Comparison of ENCODE assay signal across 8 mouse cellular contexts in genomic region chr17:31297521-31297939, GRCm38 (mm10). TPM values are rescaled to one million over a fixed set of nuclear protein-coding genes. Genes with fewer than 3 reads are reported as not detected.
A peak's percentile ranks its signal among the peaks of the same experiment; 100 is the strongest.
DNase-seq lines count a peak whose midpoint lies in the region; ATAC-seq lines count a peak whose summit lies in the region.
"Had no signal": no experiment of that assay in that cellular context is flagged by ENCODE, and none has a peak within 500 bp of the region (broad histone marks: within the 10 kb centered on the region; RNA-seq: fewer than 3 reads in every experiment).

No protein-coding gene starts in this region.

- H3K4me1 ChIP-seq in brown adipose tissue, adult 24 weeks (ENCODE audit: control insufficient read depth, insufficient read depth, insufficient read length, low read length) = 0 out of 2 replicates have a peak, but pooled peaks cover 2% of the 10 kb centered on the region
- H3K4me1 ChIP-seq in midbrain, embryonic 13.5 days (replicated peaks) = peaks cover 29% of the 10 kb centered on the region

- peak; percentile 6 for DNase-seq in adipocyte (ENCODE audit: low spot score)
- DNase-seq in heart, postnatal 10 days = peak; percentile 71 to 80
- peak; percentile 81 to 89 for DNase-seq in kidney, postnatal 25 days
- DNase-seq in layer of hippocampus, adult 18-20 months (ENCODE audit: low spot score in 2 of 2) = no peak
- no peak for DNase-seq in layer of hippocampus, postnatal 25 days (ENCODE audit: extremely low spot score in 1 of 2, low spot score in 1 of 2)

- no peak overlapping the region for H3K9ac ChIP-seq in midbrain, embryonic 13.5 days (replicated peaks)

- WGBS in midbrain, embryonic 13.5 days = 26% methylated on average over 7 of the region's 7 CpGs

- peak overlapping the region; percentile 13; the same call in 1 of the 2 replicates for H3K4me3 ChIP-seq in brown adipose tissue, adult 24 weeks (ENCODE audit: insufficient read depth, low read depth, low read length)
- H3K4me3 ChIP-seq in midbrain, embryonic 13.5 days (replicated peaks) = peak overlapping the region; percentile 66

- H3K27ac ChIP-seq in brown adipose tissue, adult 24 weeks (replicated peaks; ENCODE audit: low read depth, low read length) = no peak overlapping the region
- H3K27ac ChIP-seq in midbrain, embryonic 13.5 days = no peak overlapping the region

- no peak for ATAC-seq in midbrain, embryonic 13.5 days

- H3K4me2 ChIP-seq in midbrain, embryonic 13.5 days (replicated peaks) = peak overlapping the region; percentile 94

- H3K27me3 ChIP-seq in midbrain, embryonic 13.5 days = peaks cover 9% of the 10 kb centered on the region; the same call in 1 of the 2 replicates

- intact Hi-C loops in heart, postnatal 10 days (cut with DNase I) = loop anchor here (2.0 kb wide), 2 partner anchors 21 to 43 kb away; partner anchors contain the start of gene Rsph1

- H3K36me3 ChIP-seq in midbrain, embryonic 13.5 days = no peaks in the 10 kb centered on the region

- no peaks in the 10 kb centered on the region for H3K9me3 ChIP-seq in midbrain, embryonic 13.5 days

RNA-seq across cellular contexts. Expression of gene Slc37a1, which starts 10.9 kb away (rescaled TPM):
- 2.6 TPM in 1 of 2 replicates, not detected in the other for polyA plus RNA-seq in brown adipose tissue, adult 24 weeks (2012; ENCODE audit: insufficient read depth, insufficient read length, missing spikeins)
- total RNA-seq in heart, postnatal 10 days (2021) = 10 to 100 TPM; 10.6 TPM
- polyA plus RNA-seq in midbrain, embryonic 13.5 days (2015; fragmentation: Nextera tagmentation; extraction: Ambion mirVana) = 11.4 and 17.4 TPM in 2 replicates
- total RNA-seq in layer of hippocampus, adult 18-20 months (2021) = 1 to 10 TPM; 6.2 to 6.3 TPM
- total RNA-seq in layer of hippocampus, postnatal 25 days (2021) = 1 to 10 TPM; 5.5 to 8.0 TPM

RNA-seq across cellular contexts. Expression of gene Rsph1, which starts 20.3 kb away (rescaled TPM):
- 1.1 TPM in 1 of 2 replicates, not detected in the other for polyA plus RNA-seq in brown adipose tissue, adult 24 weeks (2012; ENCODE audit: insufficient read depth, insufficient read length, missing spikeins)
- total RNA-seq in heart, postnatal 10 days (2021) = 1 to 10 TPM; 1.2 to 1.7 TPM
- polyA plus RNA-seq in midbrain, embryonic 13.5 days (2015; fragmentation: Nextera tagmentation; extraction: Ambion mirVana) = 2.4 and 2.7 TPM in 2 replicates
- total RNA-seq in layer of hippocampus, adult 18-20 months (2021) = 10 to 100 TPM; 15.4 to 16.7 TPM
- total RNA-seq in layer of hippocampus, postnatal 25 days (2021) = 10 to 100 TPM; 13.8 to 14.2 TPM
- polyA plus RNA-seq: erythroblast, embryonic 14.5 days had no signal

Comparison
In these comparisons a context has a peak if more than half of its experiments do, and no peak if none do; other contexts are left out.
1. DNase-seq: peak in adipocyte (single experiment), heart, postnatal 10 days (2 of 2) and kidney, postnatal 25 days (2 of 2); none in layer of hippocampus, adult 18-20 months (0 of 2) and layer of hippocampus, postnatal 25 days (0 of 2).
2. RNA of gene Rsph1, which starts 20.3 kb away (total RNA-seq): 15.4 to 16.7 TPM in layer of hippocampus, adult 18-20 months and 13.8 to 14.2 TPM in layer of hippocampus, postnatal 25 days; 1.2 to 1.7 TPM in heart, postnatal 10 days; every median in the first group is over 4 times any median in the second.